9 mouse cellular contexts compared by ENCODE assay signal in genomic region chr11:114786326-114786725, GRCm38 (mm10). TPM values are rescaled to one million over a fixed set of nuclear protein-coding genes. Genes with fewer than 3 reads are reported as not detected.
DNase-seq lines count a peak whose midpoint lies in the region; ATAC-seq and TF ChIP-seq lines count a peak whose summit lies in the region.
"Had no signal": no experiment of that assay in that cellular context is flagged by ENCODE, and none has a peak within 500 bp of the region (broad histone marks: within the 10 kb centered on the region; RNA-seq: fewer than 3 reads in every experiment).

No protein-coding gene starts in this region.

- in situ Hi-C loops in ES-E14 (cut with MboI; ENCODE audit: low sequenced_read_pairs in 2 of 2, unreplicated experiment in 2 of 2), result no loop called here

- peaks cover 2 to 7% of the 10 kb centered on the region in 2 experiments; a peak in 3 of 4 replicates for H3K4me1 ChIP-seq in heart, embryonic 14.5 days (ENCODE audit: control insufficient read depth in 2 of 2, insufficient read depth in 2 of 2, low read length in 2 of 2)
- H3K4me1 ChIP-seq in ES-E14 (ENCODE audit: control insufficient read depth in 2 of 2, insufficient read depth in 2 of 2, low read length in 2 of 2, poor library complexity in 1 of 2), result peaks cover 9 to 10% of the 10 kb centered on the region in 2 experiments; a peak in 2 of 4 replicates
- H3K4me1 ChIP-seq in forebrain, embryonic 10.5 days, result peaks cover 38% of the 10 kb centered on the region
- H3K4me1 ChIP-seq in limb, embryonic 11.5 days (ENCODE audit: control insufficient read depth, insufficient read depth, low read length), result peaks cover 4% of the 10 kb centered on the region; the same call in 1 of the 2 replicates

- H3K4me2 ChIP-seq in heart, embryonic 14.5 days (ENCODE audit: low read length), result peak overlapping the region; percentile 65
- peak overlapping the region; percentile 33 for H3K4me2 ChIP-seq in limb, embryonic 11.5 days (ENCODE audit: low read depth, severe bottlenecking)

- no peak for ATAC-seq in heart, embryonic 14.5 days (ENCODE audit: insufficient number of reproducible peaks, insufficient read depth, low FRiP score, low read depth)
- ATAC-seq in limb, embryonic 11.5 days (ENCODE audit: insufficient number of reproducible peaks, low FRiP score, low TSS enrichment, low read depth), result no peak
- no peak for ATAC-seq in monocyte, adult 5-6 weeks (replicated peaks; ENCODE audit: insufficient number of reproducible peaks, low FRiP score, low TSS enrichment, poor library complexity, severe bottlenecking)

- no peak for DNase-seq in heart, postnatal 14 days
- no peak for DNase-seq in ES-E14 (ENCODE audit: low read depth, low spot score)
- DNase-seq in forebrain, embryonic 10.5 days (ENCODE audit: extremely low spot score, low spot score), result no peak
- DNase-seq in limb, embryonic 11.5 days (ENCODE audit: low spot score), result peak; percentile 53
- peak; percentile 60 for DNase-seq in right cerebral cortex, postnatal 14 days
- no peak for DNase-seq in gastrocnemius, postnatal 14 days

- H3K36me3 ChIP-seq in heart, embryonic 14.5 days (ENCODE audit: control insufficient read depth, insufficient read depth, low read length), result no peaks in the 10 kb centered on the region
- no peaks in the 10 kb centered on the region for H3K36me3 ChIP-seq in ES-E14 (ENCODE audit: control insufficient read depth, insufficient read depth, low read length, poor library complexity, severe bottlenecking)
- H3K36me3 ChIP-seq in forebrain, embryonic 10.5 days (replicated peaks), result no peaks in the 10 kb centered on the region
- no peaks in the 10 kb centered on the region for H3K36me3 ChIP-seq in limb, embryonic 11.5 days (ENCODE audit: control insufficient read depth, insufficient read depth, low read length)

- peaks cover 95% of the 10 kb centered on the region for H3K27me3 ChIP-seq in heart, embryonic 14.5 days (ENCODE audit: control insufficient read depth, insufficient read depth, low read length)
- peaks cover 91% of the 10 kb centered on the region for H3K27me3 ChIP-seq in forebrain, embryonic 10.5 days (ENCODE audit: poor library complexity, severe bottlenecking)
- H3K27me3 ChIP-seq in limb, embryonic 11.5 days (ENCODE audit: control insufficient read depth, insufficient read depth, low read length), result peaks cover 66% of the 10 kb centered on the region

- H3K9ac ChIP-seq in heart, embryonic 14.5 days (ENCODE audit: low read length), result 0 out of 2 replicates have a peak overlapping the region, but pooled peaks have one; percentile 41
- 0 out of 2 replicates have a peak overlapping the region, but pooled peaks have one; percentile 1 for H3K9ac ChIP-seq in ES-E14 (ENCODE audit: insufficient read depth, low read depth, low read length, poor library complexity, severe bottlenecking)
- H3K9ac ChIP-seq in limb, embryonic 11.5 days (ENCODE audit: low read length), result no peak overlapping the region

- H3K9me3 ChIP-seq in heart, embryonic 14.5 days (ENCODE audit: control insufficient read depth, low read length), result no peaks in the 10 kb centered on the region
- H3K9me3 ChIP-seq in ES-E14 (ENCODE audit: control insufficient read depth, insufficient read depth, low read depth, low read length), result no peaks in the 10 kb centered on the region
- H3K9me3 ChIP-seq in forebrain, embryonic 10.5 days, result no peaks in the 10 kb centered on the region
- H3K9me3 ChIP-seq in limb, embryonic 11.5 days (ENCODE audit: control insufficient read depth, low read length), result no peaks in the 10 kb centered on the region

- H3K27ac ChIP-seq in heart, embryonic 14.5 days (replicated peaks in 1 of 2; ENCODE audit: control insufficient read depth in 1 of 2, insufficient read depth in 1 of 2, low read depth in 2 of 2, low read length in 2 of 2), result no peak overlapping the region
- H3K27ac ChIP-seq in ES-E14 (ENCODE audit: insufficient read depth, low read depth, low read length, poor library complexity, severe bottlenecking), result no peak overlapping the region
- peak overlapping the region; percentile 67 for H3K27ac ChIP-seq in forebrain, embryonic 10.5 days
- no peak overlapping the region for H3K27ac ChIP-seq in limb, embryonic 11.5 days (replicated peaks; ENCODE audit: low read depth, low read length)

- intact Hi-C loops in heart, postnatal 14 days (cut with DNase I), result loop anchor here (5.0 kb wide), 1 partner anchor 109 kb away; the partner anchor contains the start of gene Ttyh2
- intact Hi-C loops in gastrocnemius, postnatal 14 days (cut with DNase I; ENCODE audit: low total_unique reads), result no loop called here

- peak overlapping the region; percentile 16 to 31 for H3K4me3 ChIP-seq in heart, embryonic 14.5 days (ENCODE audit: control insufficient read depth in 1 of 2, insufficient read depth in 1 of 2, low read depth in 1 of 2, low read length in 2 of 2)
- peak overlapping the region; percentile 38 to 58; a peak in 3 of 4 replicates for H3K4me3 ChIP-seq in ES-E14 (ENCODE audit: insufficient read depth in 1 of 2, low read depth in 1 of 2, low read length in 2 of 2, poor library complexity in 1 of 2, severe bottlenecking in 1 of 2)
- H3K4me3 ChIP-seq in forebrain, embryonic 10.5 days, result peak overlapping the region; percentile 49
- H3K4me3 ChIP-seq in limb, embryonic 11.5 days (ENCODE audit: low read depth, low read length), result peak overlapping the region; percentile 16; the same call in 1 of the 2 replicates

- WGBS in heart, embryonic 14.5 days, result 1% methylated on average over 43 of the region's 43 CpGs
- 1% methylated on average over 43 of the region's 43 CpGs for WGBS in forebrain, embryonic 10.5 days
- WGBS in limb, embryonic 11.5 days, result 2% methylated on average over 43 of the region's 43 CpGs

TF ChIP-seq in ES-E14, 5 proteins besides CTCF, POLR2A, EP300 and RAD21:
- TF ChIP-seq ZC3H11A (IDR thresholded peaks at IDR 0.05; ENCODE audit: borderline replicate concordance, low read depth, low read length) (no peak), MAFK (IDR thresholded peaks at IDR 0.05; ENCODE audit: insufficient read depth, low read depth, low read length) (no peak), HCFC1 (IDR thresholded peaks at IDR 0.05; ENCODE audit: borderline replicate concordance, insufficient read depth, low read length) (no peak), ZNF384 (IDR thresholded peaks at IDR 0.05; ENCODE audit: low read depth, low read length) (no peak), CHD2 (IDR thresholded peaks at IDR 0.05; ENCODE audit: low read depth, low read length) (no peak)
TF ChIP-seq in ES-E14: peak in this region for 0.

RNA-seq across cellular contexts. Expression of gene Btbd17, which starts 9.4 kb away (rescaled TPM):
- polyA plus RNA-seq in heart, embryonic 14.5 days (2014; fragmentation: Nextera tagmentation; extraction: Ambion mirVana), result not detected in 2 replicates
- total RNA-seq in heart, postnatal 14 days (2021), result under 1 TPM in 1 of 2 experiments, not detected in 1; 0.12 TPM
- 1.6 and 1.7 TPM in 2 replicates for total RNA-seq in ES-E14 (2012; rRNA removed)
- polyA plus RNA-seq in forebrain, embryonic 10.5 days (2016; fragmentation: Nextera tagmentation; extraction: Ambion mirVana), result 20.7 and 20.8 TPM in 2 replicates
- 0.09 and 0.65 TPM in 2 replicates for polyA plus RNA-seq in limb, embryonic 11.5 days (2014; fragmentation: Nextera tagmentation; extraction: Ambion mirVana)
- total RNA-seq in gastrocnemius, postnatal 14 days (2021), result 1 to 10 TPM in 1 of 2 experiments, under 1 TPM in 1; 0.38 to 1.1 TPM
- not detected in 3 replicates for total RNA-seq in monocyte, adult 5-6 weeks (2017)

RNA-seq across cellular contexts. Expression of gene Gpr142, which starts 12.4 kb away (rescaled TPM):
- polyA plus RNA-seq in heart, embryonic 14.5 days (2014; fragmentation: Nextera tagmentation; extraction: Ambion mirVana), result not detected in 2 replicates
- not detected for total RNA-seq in heart, postnatal 14 days (2021)
- total RNA-seq in ES-E14 (2012; rRNA removed), result 0.27 TPM in 1 of 2 replicates, not detected in the other
- polyA plus RNA-seq in forebrain, embryonic 10.5 days (2016; fragmentation: Nextera tagmentation; extraction: Ambion mirVana), result 0.21 TPM in 1 of 2 replicates, not detected in the other
- polyA plus RNA-seq in limb, embryonic 11.5 days (2014; fragmentation: Nextera tagmentation; extraction: Ambion mirVana), result 0.13 TPM in 1 of 2 replicates, not detected in the other
- not detected for total RNA-seq in gastrocnemius, postnatal 14 days (2021)
- total RNA-seq in monocyte, adult 5-6 weeks (2017), result not detected in 3 replicates
- total RNA-seq: left cerebral cortex, adult 8-10 months had no signal

RNA-seq across cellular contexts. Expression of gene Kif19a, which starts 21.1 kb away (rescaled TPM):
- polyA plus RNA-seq in heart, embryonic 14.5 days (2014; fragmentation: Nextera tagmentation; extraction: Ambion mirVana), result 0.16 and 0.28 TPM in 2 replicates
- 1 to 10 TPM in 1 of 2 experiments, under 1 TPM in 1; 0.27 to 1.3 TPM for total RNA-seq in heart, postnatal 14 days (2021)
- total RNA-seq in ES-E14 (2012; rRNA removed), result 0.90 and 1.1 TPM in 2 replicates
- 0.33 and 0.71 TPM in 2 replicates for polyA plus RNA-seq in forebrain, embryonic 10.5 days (2016; fragmentation: Nextera tagmentation; extraction: Ambion mirVana)
- polyA plus RNA-seq in limb, embryonic 11.5 days (2014; fragmentation: Nextera tagmentation; extraction: Ambion mirVana), result 0.15 TPM in 1 of 2 replicates, not detected in the other
- 1 to 10 TPM; 1.3 to 4.2 TPM for total RNA-seq in gastrocnemius, postnatal 14 days (2021)
- 6.3 to 7.4 TPM (median 6.4 TPM) in 3 replicates for total RNA-seq in monocyte, adult 5-6 weeks (2017)

RNA-seq across cellular contexts. Expression of gene Dnaic2, which starts 59.1 kb away (rescaled TPM):
- polyA plus RNA-seq in heart, embryonic 14.5 days (2014; fragmentation: Nextera tagmentation; extraction: Ambion mirVana), result 0.35 TPM in 1 of 2 replicates, not detected in the other
- under 1 TPM; 0.27 to 0.60 TPM for total RNA-seq in heart, postnatal 14 days (2021)
- total RNA-seq in ES-E14 (2012; rRNA removed), result 0.71 and 2.6 TPM in 2 replicates
- 0.77 and 1.0 TPM in 2 replicates for polyA plus RNA-seq in forebrain, embryonic 10.5 days (2016; fragmentation: Nextera tagmentation; extraction: Ambion mirVana)
- polyA plus RNA-seq in limb, embryonic 11.5 days (2014; fragmentation: Nextera tagmentation; extraction: Ambion mirVana), result 0.20 TPM in 1 of 2 replicates, not detected in the other
- under 1 TPM; 0.49 to 0.68 TPM for total RNA-seq in gastrocnemius, postnatal 14 days (2021)
- total RNA-seq in monocyte, adult 5-6 weeks (2017), result not detected in 3 replicates

Comparison
In these comparisons a context has a peak if more than half of its experiments do, and no peak if none do; other contexts are left out.
1. DNase-seq: peak in limb, embryonic 11.5 days (single experiment) and right cerebral cortex, postnatal 14 days (single experiment); none in heart, postnatal 14 days (0 of 2), ES-E14 (single experiment), forebrain, embryonic 10.5 days (single experiment) and gastrocnemius, postnatal 14 days (single experiment).
2. Peak in every context shown above with its lines, with median percentiles within 50 percentile points of each other: H3K4me3 ChIP-seq.